Mouse (Mus musculus) thymus, postnatal 0 days (tissue): ENCODE measurements around the gene Cped1. TPM values are rescaled to one million over a fixed set of nuclear protein-coding genes. Genes with fewer than 3 reads are reported as not detected.

Source experiments
- DNase-seq: peaks from one replicate; pipeline ENCODE4 v3.0.0-alpha.2; 2015; ENCODE audit warnings: low spot score
- polyA plus RNA-seq: library from polyadenylated mRNA; unstranded; fragments of >200 nt; fragmentation: Nextera tagmentation; extraction: Ambion mirVana; gene quantifications from 2 replicates; pipeline ENCODE4 v1.2.1, GENCODE M21; 2015

The Cped1 gene
- polyA plus RNA-seq, result 0.72 and 0.95 TPM in 2 replicates

GRCm38 (mm10) chr6:21985732-21986540 is at the start of gene Cped1:
Cped1 (plus strand) TSS chr6:21985916.
- no peak for DNase-seq

GRCm38 (mm10) chr6:21937981-21938635 is 47.6 kb upstream of the Cped1 start:
- DNase-seq, result no peak

DNA sequence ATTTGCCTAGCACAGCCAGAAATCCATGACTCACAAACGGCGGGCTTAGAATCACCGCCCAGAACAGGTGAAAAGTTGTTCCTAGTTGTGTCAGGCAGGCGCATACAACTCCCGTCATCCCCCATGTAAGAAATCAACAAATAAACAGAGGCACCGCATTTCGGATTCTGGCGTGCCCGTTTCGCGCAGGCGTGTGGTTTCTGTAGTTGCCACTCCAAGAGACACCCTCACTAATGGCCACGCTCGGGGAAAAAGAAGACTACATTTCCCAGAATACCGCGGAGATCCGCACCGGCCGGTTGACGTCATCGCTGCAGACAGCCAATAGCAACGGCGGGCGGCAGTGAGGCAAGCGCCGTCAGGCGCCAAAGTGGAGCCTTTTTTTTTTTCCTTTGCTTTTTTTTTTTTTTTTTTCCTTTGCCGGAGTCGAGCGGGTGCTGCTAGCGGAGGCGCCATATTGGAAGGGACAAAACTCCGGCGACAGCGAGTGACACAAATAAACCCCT is 36.4 kb upstream of the Cped1 start, which contains the start of gene Ing3:
Gene Ing3, plus strand, starts transcription at position 346 of the 506 bp plus-strand sequence.
- peak; percentile 99 for DNase-seq

DNA sequence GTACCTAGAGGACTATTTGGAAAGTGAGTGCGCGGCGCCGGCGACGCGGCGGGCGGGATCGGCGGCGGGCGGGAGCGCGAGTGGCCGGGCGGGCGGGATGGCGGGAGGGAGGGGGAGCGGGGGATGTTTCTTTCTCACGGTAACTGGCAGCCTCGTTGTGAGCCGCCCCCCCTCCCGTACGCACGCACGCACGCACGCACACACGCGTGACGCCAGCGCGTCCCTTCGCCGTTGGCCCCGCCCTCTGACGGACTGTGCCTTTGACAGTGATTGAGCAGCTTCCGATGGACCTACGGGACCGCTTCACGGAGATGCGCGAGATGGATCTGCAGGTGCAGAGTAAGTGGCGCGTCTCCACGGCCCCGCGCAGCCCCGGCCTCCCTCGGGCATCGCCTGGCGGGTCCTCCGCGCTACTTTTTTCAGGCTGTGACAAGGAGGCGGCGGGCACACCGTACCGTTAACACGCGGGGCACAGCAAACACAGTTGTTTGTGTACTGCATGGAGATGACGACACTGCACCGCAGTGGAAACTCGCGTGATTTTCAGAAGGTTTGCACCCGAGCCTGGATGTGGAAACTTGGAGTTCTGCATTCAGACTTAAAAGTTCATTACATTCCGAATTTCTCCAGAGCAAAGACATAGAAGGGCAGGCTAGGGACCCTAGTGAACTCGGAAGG is 35.8 kb upstream of the Cped1 start:
- peak; percentile 97 for DNase-seq

DNA sequence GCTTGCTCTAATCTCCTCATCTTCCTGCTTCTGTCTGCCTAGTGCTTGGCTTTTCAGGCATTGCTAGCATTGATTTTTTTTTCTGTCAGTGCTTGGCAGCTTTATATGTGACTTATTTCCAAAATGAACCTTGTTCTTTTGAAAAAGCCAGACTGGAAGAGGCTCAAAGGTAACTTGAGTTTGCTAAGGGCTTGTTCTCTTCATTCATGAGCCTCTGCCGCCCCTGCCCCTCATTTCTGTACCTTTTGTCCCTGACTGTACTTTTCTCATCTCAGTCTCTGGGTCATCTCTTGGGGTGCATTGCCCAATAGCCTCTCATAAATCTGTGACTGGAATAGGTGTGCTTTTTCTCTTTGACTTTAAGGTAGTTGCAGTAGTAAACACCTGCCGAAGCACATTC is 35.0 kb upstream of the Cped1 start:
- DNase-seq, result no peak

- no peak for DNase-seq
These were observed 30.2 kb upstream of the Cped1 start for GRCm38 (mm10) chr6:21955468-21955867.

DNA sequence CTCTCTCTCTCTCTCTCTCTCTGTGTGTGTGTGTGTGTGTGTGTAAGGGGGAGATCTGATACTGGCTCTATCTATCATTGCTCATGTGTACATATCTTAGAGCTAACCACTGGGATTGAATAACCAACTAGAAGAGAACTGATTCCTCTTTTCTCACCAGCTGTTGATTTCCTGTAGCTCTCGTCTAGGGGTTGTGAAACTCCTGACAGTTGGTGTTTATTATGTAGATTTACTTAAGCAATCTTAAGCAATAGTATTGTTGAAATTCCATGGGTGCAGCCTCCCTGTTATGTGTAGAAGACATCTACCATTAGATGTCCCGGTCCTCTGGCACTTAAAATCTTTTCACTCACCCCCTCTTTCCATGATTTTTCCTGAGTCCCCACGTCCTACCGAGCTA is 26.8 kb upstream of the Cped1 start:
- no peak for DNase-seq

GRCm38 (mm10) chr6:21959909-21960308 is 25.8 kb upstream of the Cped1 start:
- DNase-seq, result no peak

DNA sequence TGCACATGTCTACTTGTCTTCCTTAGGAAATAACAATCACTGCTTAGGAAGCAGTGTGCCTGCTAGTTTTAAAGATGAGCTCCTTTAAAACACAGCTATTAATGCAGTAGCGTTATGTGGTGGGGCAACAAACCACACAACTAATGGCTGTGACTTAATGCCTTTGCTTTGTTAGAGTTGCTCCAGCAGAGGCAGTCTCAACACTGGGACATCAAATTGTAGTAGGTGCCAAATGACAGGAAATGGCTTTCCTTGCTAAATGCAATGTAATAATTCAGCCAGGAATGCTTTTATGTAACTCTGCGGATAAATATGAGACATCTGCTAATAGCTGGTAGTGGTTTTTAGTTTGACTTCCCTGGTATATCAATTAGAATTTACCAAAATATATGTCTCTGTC is 8.2 kb upstream of the Cped1 start:
- no peak for DNase-seq

DNA sequence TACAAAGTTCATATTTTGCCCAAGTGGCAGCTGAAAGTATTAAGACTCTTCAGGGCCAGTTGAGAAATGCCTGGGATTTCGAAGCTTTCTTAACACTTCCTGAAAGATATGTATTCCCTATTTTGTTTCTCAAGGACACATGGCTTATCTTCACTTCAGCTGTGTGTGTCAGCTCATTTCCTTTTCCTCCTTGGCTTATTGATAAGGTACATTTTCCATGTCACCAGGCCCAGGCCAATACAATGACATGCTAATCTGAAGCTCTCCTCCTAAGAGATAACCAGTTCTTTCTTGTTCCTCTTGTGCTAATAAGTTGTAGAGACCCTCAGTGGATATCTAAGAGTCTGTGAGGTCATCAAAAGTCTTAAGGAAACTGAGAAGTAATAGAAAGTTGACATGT is 4.6 kb upstream of the Cped1 start:
- no peak for DNase-seq

DNA sequence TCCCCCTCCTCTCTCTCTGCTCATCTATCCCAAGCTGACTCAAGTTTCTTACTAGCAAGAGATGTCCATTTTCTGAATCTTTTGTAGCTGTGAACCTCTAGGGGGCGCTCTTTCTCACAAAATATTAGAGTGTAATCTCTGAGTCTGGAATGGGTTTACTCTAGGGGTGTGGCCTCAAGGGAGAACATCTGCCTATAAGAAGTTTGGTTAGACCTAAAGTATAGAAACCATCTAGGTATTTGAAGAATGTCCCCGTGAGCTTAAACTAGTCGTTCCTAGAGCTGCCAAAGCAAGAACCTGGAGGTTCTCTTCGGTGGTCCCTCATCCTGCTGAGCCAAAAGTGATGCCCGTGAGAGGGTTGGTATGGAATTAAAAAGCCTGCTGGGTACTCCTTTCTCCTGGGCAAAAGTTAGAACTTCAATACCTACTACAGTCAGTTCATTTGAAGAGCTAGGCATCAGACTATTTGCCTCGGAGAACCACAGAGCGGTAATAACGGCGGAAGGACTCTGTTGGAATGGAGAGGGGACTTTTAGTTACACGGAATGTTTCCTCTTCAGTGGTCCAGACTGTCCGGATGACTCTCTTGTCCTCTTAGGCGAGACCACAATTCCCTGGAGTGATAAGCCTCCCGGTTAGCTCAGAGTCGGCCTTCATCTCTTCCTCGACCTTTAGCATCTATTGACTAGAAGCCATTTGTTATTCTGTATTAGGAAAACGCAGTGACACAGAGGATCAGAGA is 555 bp upstream of the Cped1 start:
- DNase-seq, result peak; percentile 64

DNA sequence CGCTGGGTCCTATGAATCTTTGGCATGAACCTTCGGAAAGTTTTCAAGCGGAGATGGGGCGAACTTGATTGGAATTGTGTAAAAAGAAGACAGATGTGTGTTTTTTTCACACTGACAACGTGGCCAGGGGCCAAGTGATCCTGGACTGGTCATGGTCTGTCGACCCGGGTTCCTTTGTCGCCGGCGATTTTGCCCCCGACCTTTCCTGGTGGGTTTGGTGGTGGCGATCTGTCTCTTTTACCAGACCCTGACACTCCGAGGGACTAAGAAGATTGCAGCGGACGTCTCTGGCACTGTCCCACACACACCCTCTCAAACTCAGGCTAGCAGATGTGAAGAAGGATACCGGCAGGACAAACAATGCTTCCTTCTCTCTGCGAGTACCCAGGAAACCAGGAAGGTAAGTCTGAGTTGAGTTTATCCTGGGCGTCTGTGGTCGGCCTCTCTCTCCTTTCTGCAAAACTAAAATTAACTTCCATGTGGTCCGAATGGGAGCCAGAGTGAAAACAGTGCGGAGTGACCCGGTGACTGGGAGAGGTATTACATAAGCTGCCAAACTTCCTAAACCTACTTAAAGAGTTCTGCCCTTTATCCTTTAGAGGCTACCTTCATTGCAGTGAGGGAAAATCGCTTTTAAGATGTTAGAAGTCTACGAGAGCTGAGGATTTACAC is 1.1 kb downstream of the Cped1 start:
- DNase-seq, result no peak

DNA sequence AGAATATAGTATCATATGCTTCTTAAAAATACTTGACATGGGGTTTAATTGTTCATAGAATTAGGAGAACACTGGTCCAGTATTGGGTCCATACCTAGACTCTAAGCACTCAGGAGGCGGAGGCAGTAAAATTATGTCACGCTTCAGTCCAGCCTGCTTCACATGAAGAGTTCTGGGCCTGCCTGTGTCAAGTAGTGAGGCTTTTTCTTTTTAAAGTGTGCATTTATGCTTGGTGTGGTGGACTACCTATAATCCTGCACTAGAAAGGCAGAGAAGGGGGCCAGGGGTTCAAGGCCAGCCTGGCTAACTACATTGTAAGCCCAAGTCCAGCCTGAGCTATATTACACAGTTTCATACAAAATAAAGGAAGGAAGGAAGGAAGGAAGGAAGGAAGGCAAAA is 1.8 kb downstream of the Cped1 start:
- no peak for DNase-seq

GRCm38 (mm10) chr6:21988296-21988695 is 2.6 kb downstream of the Cped1 start:
- DNase-seq, result no peak

- no peak for DNase-seq
These were observed 3.4 kb downstream of the Cped1 start for GRCm38 (mm10) chr6:21989081-21989480.

GRCm38 (mm10) chr6:21990181-21991135 is 4.7 kb downstream of the Cped1 start:
- DNase-seq, result no peak

DNA sequence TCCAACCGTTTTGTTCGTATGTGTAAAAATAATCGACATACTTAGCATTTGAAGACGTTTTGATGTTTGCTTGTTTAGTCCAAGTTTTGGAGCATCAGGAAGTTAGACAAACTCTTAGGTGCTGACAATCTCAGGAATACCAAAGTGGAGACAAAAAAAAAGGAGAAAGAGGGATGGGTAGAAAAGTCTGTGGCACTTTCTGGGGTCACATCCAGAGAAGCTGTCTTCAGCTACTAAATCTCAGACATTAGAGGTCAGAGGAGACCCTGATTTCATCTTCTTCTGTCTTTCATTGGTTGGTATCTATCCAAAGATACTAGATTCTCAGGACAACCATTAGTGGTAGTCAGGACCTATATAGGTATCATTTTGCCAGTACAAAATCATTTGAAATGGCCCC is 5.4 kb downstream of the Cped1 start:
- DNase-seq, result no peak

DNA sequence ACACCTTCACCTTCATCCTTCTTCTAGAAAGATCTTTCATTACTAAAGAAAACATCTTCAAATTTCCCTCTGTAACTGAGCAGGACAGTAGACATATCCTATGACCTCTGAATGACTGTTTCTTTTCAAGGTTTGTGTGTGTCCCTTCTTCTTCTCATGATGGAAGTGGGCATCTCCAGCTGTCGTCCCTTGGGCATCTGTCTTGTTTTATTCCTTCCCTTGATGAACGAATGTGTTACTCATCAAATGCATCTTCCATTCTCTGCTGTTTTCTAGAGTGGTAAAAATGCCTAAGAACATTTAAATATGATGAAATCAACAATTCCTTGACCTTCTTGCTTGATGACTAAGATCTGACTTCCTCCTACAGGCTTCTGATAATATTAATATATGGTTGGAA is 7.4 kb downstream of the Cped1 start:
- DNase-seq, result no peak

DNA sequence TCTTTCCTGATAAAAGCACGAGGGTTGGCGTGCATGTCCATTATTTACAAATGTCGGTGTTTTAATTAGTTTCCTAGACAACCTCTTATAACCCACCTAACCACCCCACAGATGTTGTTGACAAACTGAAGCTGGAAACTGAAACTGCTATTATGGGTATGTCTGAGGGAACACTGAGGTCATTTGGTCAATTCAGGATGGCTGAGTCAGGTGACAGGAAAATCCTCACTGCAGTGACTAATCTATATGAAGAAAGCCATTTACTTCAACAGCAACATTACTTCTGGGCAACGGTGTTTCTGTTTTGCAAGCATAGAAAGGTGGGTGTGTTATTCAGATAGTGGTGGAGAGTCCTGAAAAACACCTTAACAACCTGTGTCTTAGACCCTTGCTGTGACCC is 12.4 kb downstream of the Cped1 start:
- DNase-seq, result no peak

DNA sequence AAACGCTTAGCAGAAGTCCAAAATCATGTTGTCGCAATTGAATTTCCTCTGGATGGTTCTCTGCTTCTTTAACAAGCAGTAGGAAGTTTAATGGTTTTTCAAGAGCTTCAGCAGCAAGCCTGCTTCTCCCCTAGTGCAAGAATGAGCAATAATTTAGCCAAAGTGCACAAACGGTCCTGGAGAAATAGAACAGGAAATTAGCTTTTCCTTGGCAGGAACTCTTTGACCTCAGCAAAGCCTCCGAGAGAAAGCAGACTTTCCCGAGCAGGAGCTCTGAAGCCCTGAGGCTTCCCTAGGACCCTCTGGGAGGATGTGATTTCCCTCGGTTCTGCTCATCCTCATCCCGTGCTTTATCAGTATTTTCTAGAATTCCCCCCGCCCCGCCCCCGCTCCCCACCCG is 13.3 kb downstream of the Cped1 start:
- DNase-seq, result no peak
